Mouse (Mus musculus) midbrain, embryonic 15.5 days (tissue): ENCODE data around the gene Selenop. TPM values are rescaled to one million over a fixed set of nuclear protein-coding genes. Genes with fewer than 3 reads are reported as not detected.

Experiments used
- ATAC-seq: fragments of 200-750 bp; cut with Nextera tagmentation; replicated peaks from 2 replicates; pipeline ENCODE4 v1.8.0; 2017; ENCODE audit warnings: moderate TSS enrichment
- H3K27ac ChIP-seq: fragments of 300-500 bp; sonication (generic); 2 replicates; pipeline ENCODE4 v1.5.1; 2015; ENCODE audit warnings: mild to moderate bottlenecking, inconsistent platforms
- H3K27me3 ChIP-seq: fragments of 300-500 bp; sonication (generic); replicated peaks from 2 replicates; pipeline ENCODE4 v1.6.1; 2015; ENCODE audit warnings: inconsistent platforms
- H3K36me3 ChIP-seq: fragments of 300-500 bp; sonication (generic); replicated peaks from 2 replicates; pipeline ENCODE4 v1.6.1; 2015; ENCODE audit warnings: inconsistent platforms
- H3K4me1 ChIP-seq: fragments of 300-500 bp; sonication (generic); 2 replicates; pipeline ENCODE4 v1.6.1; 2015; ENCODE audit warnings: inconsistent platforms
- H3K4me2 ChIP-seq: fragments of 300-500 bp; sonication (generic); 2 replicates; pipeline ENCODE4 v1.6.1; 2015; ENCODE audit warnings: inconsistent platforms, mild to moderate bottlenecking, moderate library complexity
- H3K4me3 ChIP-seq: fragments of 300-500 bp; sonication (generic); 2 replicates; pipeline ENCODE4 v1.5.1; 2015; ENCODE audit warnings: mild to moderate bottlenecking, inconsistent platforms
- H3K9ac ChIP-seq: fragments of 300-500 bp; sonication (generic); 2 replicates; pipeline ENCODE4 v1.6.1; 2015; ENCODE audit warnings: mild to moderate bottlenecking, inconsistent platforms
- H3K9me3 ChIP-seq: fragments of 300-500 bp; sonication (generic); 2 replicates; pipeline ENCODE4 v1.6.1; 2016; ENCODE audit warnings: inconsistent platforms
- WGBS: fragments of 180-500 bp; shearing (Covaris S2); methylation state at CpG from one replicate; pipeline ENCODE4 v1.1.7; 2015; ENCODE audit warnings: mixed read lengths; 5-methylcytosine and 5-hydroxymethylcytosine counted together
- polyA plus RNA-seq: library from polyadenylated mRNA; unstranded; fragments of >200 nt; fragmentation: Nextera tagmentation; extraction: Ambion mirVana; gene quantifications from 2 replicates; pipeline ENCODE4 v1.2.1, GENCODE M21; 2015

Gene Selenop
- polyA plus RNA-seq, 1 experiment from 2014 or later, result 104 TPM

- H3K9ac ChIP-seq, result no peak overlapping the region
- 82% methylated on average over 2 of the region's 2 CpGs for WGBS
- no peak for ATAC-seq
Measured at GRCm38 (mm10) chr15:3250620-3251019, 17.7 kb upstream of the Selenop start.

GRCm38 (mm10) chr15:3251031-3251717 is 17.2 kb upstream of the Selenop start:
- Histone ChIP-seq H3K9me3 (no peaks in the 10 kb centered on the region), H3K36me3 (no peaks in the 10 kb centered on the region), H3K9ac (no peak overlapping the region), H3K4me2 (no peak overlapping the region), H3K27ac (no peak overlapping the region), H3K4me3 (no peak overlapping the region), H3K27me3 (no peaks in the 10 kb centered on the region), H3K4me1 (no peaks in the 10 kb centered on the region)
- no peak for ATAC-seq
- whole genome bisulfite sequencing, result 89% methylated on average over 3 of the region's 3 CpGs

More at GRCm38 (mm10) chr15:3250620-3251019, 17.7 kb upstream of the Selenop start:
- no peaks in the 10 kb centered on the region for H3K9me3 ChIP-seq
- no peak overlapping the region for H3K27ac ChIP-seq
- H3K4me2 ChIP-seq, result no peak overlapping the region
- no peaks in the 10 kb centered on the region for H3K27me3 ChIP-seq
- no peaks in the 10 kb centered on the region for H3K36me3 ChIP-seq
- H3K4me3 ChIP-seq, result no peak overlapping the region
- H3K4me1 ChIP-seq, result no peaks in the 10 kb centered on the region

GRCm38 (mm10) chr15:3251718-3252067 is 16.7 kb upstream of the Selenop start:
- no peaks in the 10 kb centered on the region for H3K4me1 ChIP-seq
- no peak overlapping the region for H3K27ac ChIP-seq
- no peak overlapping the region for H3K4me3 ChIP-seq
- H3K9me3 ChIP-seq, result no peaks in the 10 kb centered on the region
- no peak for ATAC-seq
- H3K4me2 ChIP-seq, result no peak overlapping the region
- H3K9ac ChIP-seq, result no peak overlapping the region
- H3K36me3 ChIP-seq, result no peaks in the 10 kb centered on the region
- no peaks in the 10 kb centered on the region for H3K27me3 ChIP-seq

- no peak overlapping the region for H3K9ac ChIP-seq
- H3K27ac ChIP-seq, result no peak overlapping the region
- 91% methylated on average over 1 of the region's 1 CpGs for WGBS
- no peaks in the 10 kb centered on the region for H3K4me1 ChIP-seq
- no peak overlapping the region for H3K4me3 ChIP-seq
- no peak overlapping the region for H3K4me2 ChIP-seq
- H3K36me3 ChIP-seq, result no peaks in the 10 kb centered on the region
- H3K27me3 ChIP-seq, result no peaks in the 10 kb centered on the region
- H3K9me3 ChIP-seq, result no peaks in the 10 kb centered on the region
- no peak for ATAC-seq
Measured at GRCm38 (mm10) chr15:3259025-3259424, 9.3 kb upstream of the Selenop start.

GRCm38 (mm10) chr15:3260309-3260708 is 8.0 kb upstream of the Selenop start:
- Histone ChIP-seq H3K9me3 (no peaks in the 10 kb centered on the region), H3K4me3 (no peak overlapping the region), H3K4me2 (no peak overlapping the region), H3K36me3 (no peaks in the 10 kb centered on the region), H3K9ac (no peak overlapping the region), H3K4me1 (no peaks in the 10 kb centered on the region), H3K27me3 (no peaks in the 10 kb centered on the region), H3K27ac (no peak overlapping the region)
- WGBS, result 93% methylated on average over 4 of the region's 4 CpGs
- no peak for ATAC-seq

GRCm38 (mm10) chr15:3262883-3263282 is 5.5 kb upstream of the Selenop start:
- no peak for ATAC-seq
- no peak overlapping the region for H3K27ac ChIP-seq

GRCm38 (mm10) chr15:3264293-3264692 is 4.1 kb upstream of the Selenop start:
- WGBS, result 93% methylated on average over 4 of the region's 4 CpGs
- H3K27ac ChIP-seq, result no peak overlapping the region
- ATAC-seq, result peak; percentile 33; the same call in 1 of the 2 replicates
- no peaks in the 10 kb centered on the region for H3K36me3 ChIP-seq
- H3K9ac ChIP-seq, result no peak overlapping the region
- no peaks in the 10 kb centered on the region for H3K4me1 ChIP-seq
- H3K9me3 ChIP-seq, result no peaks in the 10 kb centered on the region
- H3K4me2 ChIP-seq, result no peak overlapping the region
- no peaks in the 10 kb centered on the region for H3K27me3 ChIP-seq
- H3K4me3 ChIP-seq, result no peak overlapping the region

More at GRCm38 (mm10) chr15:3262883-3263282, 5.5 kb upstream of the Selenop start:
- no peaks in the 10 kb centered on the region for H3K4me1 ChIP-seq
- H3K9ac ChIP-seq, result no peak overlapping the region
- 77% methylated on average over 3 of the region's 3 CpGs for WGBS
- H3K36me3 ChIP-seq, result no peaks in the 10 kb centered on the region
- no peaks in the 10 kb centered on the region for H3K27me3 ChIP-seq
- H3K9me3 ChIP-seq, result no peaks in the 10 kb centered on the region
- no peak overlapping the region for H3K4me2 ChIP-seq
- no peak overlapping the region for H3K4me3 ChIP-seq

- Histone ChIP-seq H3K4me3 (no peak overlapping the region), H3K9me3 (no peaks in the 10 kb centered on the region), H3K9ac (no peak overlapping the region), H3K27me3 (no peaks in the 10 kb centered on the region), H3K27ac (no peak overlapping the region), H3K4me1 (peaks cover under 1% of the 10 kb centered on the region), H3K4me2 (no peak overlapping the region), H3K36me3 (no peaks in the 10 kb centered on the region)
- 88% methylated on average over 1 of the region's 1 CpGs for WGBS
- no peak for ATAC-seq
Measured at GRCm38 (mm10) chr15:3264828-3265227, 3.5 kb upstream of the Selenop start.

- peaks cover 11% of the 10 kb centered on the region for H3K4me1 ChIP-seq
- no peak overlapping the region for H3K27ac ChIP-seq
- no peaks in the 10 kb centered on the region for H3K9me3 ChIP-seq
- H3K27me3 ChIP-seq, result no peaks in the 10 kb centered on the region
- WGBS, result 88% methylated on average over 4 of the region's 4 CpGs
- no peak for ATAC-seq
- H3K4me3 ChIP-seq, result no peak overlapping the region
- H3K36me3 ChIP-seq, result no peaks in the 10 kb centered on the region
- no peak overlapping the region for H3K4me2 ChIP-seq
- no peak overlapping the region for H3K9ac ChIP-seq
Measured at GRCm38 (mm10) chr15:3269496-3269895, 1.1 kb downstream of the Selenop start.

- 11% methylated on average over 6 of the region's 6 CpGs for WGBS
- Histone ChIP-seq H3K9ac (no peak overlapping the region), H3K36me3 (no peaks in the 10 kb centered on the region), H3K9me3 (no peaks in the 10 kb centered on the region), H3K27me3 (no peaks in the 10 kb centered on the region), H3K4me3 (peak overlapping the region; percentile 19; the same call in 1 of the 2 replicates), H3K4me2 (peak overlapping the region; percentile 41), H3K27ac (no peak overlapping the region), H3K4me1 (peaks cover 11% of the 10 kb centered on the region)
- ATAC-seq, result peak; percentile 55
Measured at GRCm38 (mm10) chr15:3269996-3270645, 1.8 kb downstream of the Selenop start.

GRCm38 (mm10) chr15:3270646-3271077 is 2.3 kb downstream of the Selenop start:
- peaks cover 11% of the 10 kb centered on the region for H3K4me1 ChIP-seq
- 0 out of 2 replicates have a peak, but pooled peaks have one; percentile 26 for ATAC-seq
- H3K4me2 ChIP-seq, result peak overlapping the region; percentile 41
- no peaks in the 10 kb centered on the region for H3K9me3 ChIP-seq
- WGBS, result 2% methylated on average over 12 of the region's 12 CpGs
- peak overlapping the region; percentile 53; the same call in 1 of the 2 replicates for H3K27ac ChIP-seq
- H3K9ac ChIP-seq, result no peak overlapping the region
- no peaks in the 10 kb centered on the region for H3K36me3 ChIP-seq
- no peaks in the 10 kb centered on the region for H3K27me3 ChIP-seq
- peak overlapping the region; percentile 19 for H3K4me3 ChIP-seq

GRCm38 (mm10) chr15:3271216-3271615 is 2.9 kb downstream of the Selenop start:
- H3K27ac ChIP-seq, result no peak overlapping the region
- peak; percentile 51; the same call in 1 of the 2 replicates for ATAC-seq
- 48% methylated on average over 6 of the region's 6 CpGs for WGBS

GRCm38 (mm10) chr15:3273191-3273590 is 4.8 kb downstream of the Selenop start:
- H3K4me2 ChIP-seq, result no peak overlapping the region
- no peak overlapping the region for H3K9ac ChIP-seq
- ATAC-seq, result no peak
- H3K9me3 ChIP-seq, result no peaks in the 10 kb centered on the region
- H3K4me3 ChIP-seq, result no peak overlapping the region
- H3K27me3 ChIP-seq, result no peaks in the 10 kb centered on the region
- H3K27ac ChIP-seq, result no peak overlapping the region
- WGBS, result 73% methylated on average over 1 of the region's 1 CpGs
- H3K36me3 ChIP-seq, result no peaks in the 10 kb centered on the region
- H3K4me1 ChIP-seq, result peaks cover 11% of the 10 kb centered on the region

More at GRCm38 (mm10) chr15:3271216-3271615, 2.9 kb downstream of the Selenop start:
- H3K9me3 ChIP-seq, result no peaks in the 10 kb centered on the region
- H3K4me2 ChIP-seq, result peak overlapping the region; percentile 41
- peak overlapping the region; percentile 19 for H3K4me3 ChIP-seq
- peaks cover 11% of the 10 kb centered on the region for H3K4me1 ChIP-seq
- no peak overlapping the region for H3K9ac ChIP-seq
- H3K36me3 ChIP-seq, result no peaks in the 10 kb centered on the region
- H3K27me3 ChIP-seq, result no peaks in the 10 kb centered on the region
